Mouse (Mus musculus) megakaryocyte, embryonic 14.5 days (primary cell): ENCODE results near the gene Sh2d6. TPM values are rescaled to one million over a fixed set of nuclear protein-coding genes. Genes with fewer than 3 reads are reported as not detected.

Source experiments
- H3K27me3 ChIP-seq: replicated peaks from 2 replicates; pipeline ENCODE3; 2012; ENCODE audit warnings: inconsistent platforms
- H3K36me3 ChIP-seq: replicated peaks from 2 replicates; pipeline ENCODE3; 2012; ENCODE audit warnings: low read length, inconsistent platforms, mixed read lengths
- H3K4me1 ChIP-seq: 2 replicates; pipeline ENCODE4 v1.6.1; 2012; ENCODE audit warnings: inconsistent platforms
- H3K4me3 ChIP-seq: replicated peaks from 2 replicates; pipeline ENCODE3; 2012; ENCODE audit warnings: moderate library complexity, mild to moderate bottlenecking, inconsistent platforms
- H3K9me3 ChIP-seq: 2 replicates; pipeline ENCODE4 v1.6.1; 2012; ENCODE audit warnings: inconsistent platforms
- FLI1 ChIP-seq: IDR thresholded peaks from 2 replicates; pipeline ENCODE4 v1.6.1; 2012; ENCODE audit warnings: low read length, inconsistent platforms, mixed read lengths
- GATA1 ChIP-seq: IDR thresholded peaks from 3 replicates; pipeline ENCODE4 v1.6.1; 2012; ENCODE audit warnings: mixed read lengths, low read length, inconsistent platforms, borderline replicate concordance
- polyA plus RNA-seq: library from polyadenylated mRNA; stranded (reverse); fragments of >175 nt; gene quantifications from 2 replicates; pipeline ENCODE4 v1.2.3, GENCODE M21; 2012; ENCODE audit warnings: low replicate concordance; ENCODE audit not compliant: insufficient read depth

Gene Sh2d6
- polyA plus RNA-seq, 1 experiment = 0.10 TPM

- peaks cover 8% of the 10 kb centered on the region for H3K4me1 ChIP-seq
- TF ChIP-seq FLI1 = no peak
- no peak for TF ChIP-seq GATA1
- H3K27me3 ChIP-seq = peaks cover 36% of the 10 kb centered on the region
- H3K9me3 ChIP-seq = no peaks in the 10 kb centered on the region
- no peak overlapping the region for H3K4me3 ChIP-seq
- no peaks in the 10 kb centered on the region for H3K36me3 ChIP-seq
Observed at GRCm38 (mm10) chr6:72465361-72466157, 55.9 kb downstream of the Sh2d6 start.

Other genes starting within 250 kb of the Sh2d6 start
- 2.7 and 3.5 TPM in 2 replicates for gene Sftpb, start 217.1 kb downstream of the Sh2d6 start, polyA plus RNA-seq
- gene Usp39, start 176.5 kb downstream of the Sh2d6 start, polyA plus RNA-seq = 6.4 and 27.8 TPM in 2 replicates
- gene 0610030E20Rik, start 174.4 kb downstream of the Sh2d6 start, polyA plus RNA-seq = 3.9 and 10.7 TPM in 2 replicates
- 48.1 and 129 TPM in 2 replicates for gene Tmem150a, start 166.3 kb downstream of the Sh2d6 start, polyA plus RNA-seq
- gene Rnf181, start 154.8 kb downstream of the Sh2d6 start, polyA plus RNA-seq = 64.6 and 113 TPM in 2 replicates
- 12.5 and 61.7 TPM in 2 replicates for gene Vamp5, start 141.2 kb downstream of the Sh2d6 start, polyA plus RNA-seq
- gene Vamp8, start 131.0 kb downstream of the Sh2d6 start, polyA plus RNA-seq = 31.1 and 174 TPM in 2 replicates
- 4.8 and 8.6 TPM in 2 replicates for gene Ggcx, start 107.4 kb downstream of the Sh2d6 start, polyA plus RNA-seq
- 1.6 and 17.1 TPM in 2 replicates for gene Mat2a, start 82.1 kb downstream of the Sh2d6 start, polyA plus RNA-seq
- gene Capg, start 22.7 kb upstream of the Sh2d6 start, polyA plus RNA-seq = 7.6 and 140 TPM in 2 replicates
- gene Elmod3, start 76.7 kb upstream of the Sh2d6 start, polyA plus RNA-seq = 11.4 and 18.4 TPM in 2 replicates
- gene Retsat, start 76.8 kb upstream of the Sh2d6 start, polyA plus RNA-seq = 7.6 and 25.6 TPM in 2 replicates
- gene Tgoln1, start 95.3 kb upstream of the Sh2d6 start, polyA plus RNA-seq = 0.86 and 2.9 TPM in 2 replicates